Mouse (Mus musculus): ENCODE measurements around the gene Rin2.

Rin2 gene

DNA sequence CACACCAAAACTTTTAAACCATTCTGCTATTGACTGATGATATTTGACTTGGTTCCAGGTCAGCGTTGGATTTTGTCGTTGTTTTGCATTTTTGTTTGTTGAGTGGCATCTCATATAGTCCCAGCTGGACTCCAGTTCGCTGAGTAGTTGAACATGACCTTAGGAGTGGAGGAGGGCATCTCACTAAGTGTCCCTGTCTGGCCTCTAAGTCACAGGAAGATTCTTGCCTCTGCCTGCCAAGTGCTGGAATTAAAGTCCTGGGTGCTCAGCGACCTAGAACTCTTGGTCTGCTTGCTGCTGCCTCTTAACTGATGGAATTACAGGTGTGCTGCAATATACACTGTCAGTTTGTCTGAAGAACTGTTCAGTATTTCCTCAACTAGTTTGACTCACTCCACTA lies 154.2 kb downstream of the Rin2 start:
- DNase-seq (ENCODE audit: low spot score): no peak

- DNase-seq (ENCODE audit: low spot score): no peak
Measured at GRCm38 (mm10) chr2:145830417-145830816, 155.4 kb downstream of the Rin2 start.

DNA sequence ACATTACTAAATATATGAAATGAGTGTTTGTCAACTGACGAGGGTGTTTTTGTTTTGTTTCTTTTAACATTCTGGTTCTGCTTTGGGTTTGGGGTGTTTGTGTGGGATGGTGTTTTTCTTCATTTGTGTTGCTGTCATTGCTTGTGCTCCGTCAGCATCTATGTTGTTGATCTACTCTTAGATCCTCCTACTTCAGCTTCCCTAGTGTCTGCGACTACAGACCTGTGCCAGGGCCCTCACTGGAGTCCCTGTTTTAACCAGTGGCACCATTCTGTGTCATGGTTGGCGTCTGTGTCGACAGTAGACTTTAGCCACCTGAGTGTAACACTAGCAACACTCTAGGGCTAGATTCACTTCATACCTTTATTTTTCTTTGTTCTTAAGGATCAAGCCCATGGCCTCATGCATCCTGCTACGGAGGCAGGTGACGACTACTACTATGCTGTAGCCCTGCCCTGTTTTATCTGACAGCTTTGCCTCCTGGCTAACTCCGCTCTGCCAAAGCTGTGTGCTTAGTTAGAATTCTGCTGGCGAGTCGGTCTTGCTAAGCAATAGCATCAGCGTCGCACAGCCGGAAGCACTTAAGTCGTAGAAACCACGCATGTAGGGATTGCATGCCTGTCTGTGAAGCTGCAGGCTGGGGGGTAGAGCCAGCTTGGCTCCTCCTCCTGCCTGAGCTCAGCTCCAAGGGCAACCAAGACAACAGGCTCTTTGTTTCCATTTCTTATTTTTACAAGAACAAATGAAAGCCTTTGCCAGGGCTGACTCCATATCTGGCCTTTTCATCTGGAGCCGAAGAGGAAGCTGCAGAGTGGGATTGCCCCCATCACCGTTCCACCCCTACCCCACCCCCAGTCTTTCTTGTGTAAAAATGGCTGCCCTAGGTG lies 157.2 kb downstream of the Rin2 start:
- DNase-seq (ENCODE audit: low spot score): peak; percentile 42

GRCm38 (mm10) chr2:145832836-145833221 lies 157.8 kb downstream of the Rin2 start:
- DNase-seq (ENCODE audit: low spot score): no peak

DNA sequence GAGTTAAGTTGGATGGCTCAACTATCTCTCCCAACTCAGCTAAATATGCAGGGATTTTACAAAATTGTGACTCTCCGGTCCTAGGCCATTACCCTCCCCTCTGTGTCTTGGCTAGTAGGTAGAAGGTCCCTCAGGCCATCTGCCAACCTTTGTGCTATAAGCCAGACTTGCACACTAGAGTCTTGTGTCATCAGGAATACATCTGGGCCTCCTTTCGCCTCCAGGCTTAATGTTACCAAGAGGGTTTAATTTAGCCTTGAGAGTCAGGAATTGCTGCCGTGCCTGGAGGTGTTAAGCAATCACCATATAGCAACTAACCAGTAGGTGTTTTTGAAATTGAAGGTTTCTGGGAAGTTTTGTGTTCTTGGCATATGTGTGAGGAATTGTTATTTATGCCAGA lies 158.3 kb downstream of the Rin2 start:
- DNase-seq (ENCODE audit: low spot score): no peak

DNA sequence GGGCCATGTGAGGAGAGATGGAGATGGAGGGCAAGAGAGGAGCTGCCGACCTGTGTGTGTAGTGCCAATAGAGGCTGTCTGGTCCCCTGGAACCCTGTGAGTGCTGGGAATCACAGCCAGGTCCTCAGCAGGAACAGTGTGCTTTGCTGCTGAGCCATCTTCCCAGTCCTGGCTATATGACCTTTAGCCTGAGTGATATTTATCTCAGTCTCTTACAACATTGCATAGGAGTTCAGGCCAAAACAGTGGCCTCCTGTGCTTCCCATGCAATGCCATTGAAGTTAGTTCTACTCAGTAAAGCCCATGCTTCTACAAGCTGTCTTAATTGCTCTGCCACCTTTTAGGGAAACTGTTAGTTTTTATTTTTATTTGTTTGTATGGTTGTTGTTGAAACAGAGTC lies 160.9 kb downstream of the Rin2 start:
- DNase-seq (ENCODE audit: low spot score): no peak

- no peak for DNase-seq (ENCODE audit: low spot score)
Measured at GRCm38 (mm10) chr2:145838675-145839074, 163.7 kb downstream of the Rin2 start.

DNA sequence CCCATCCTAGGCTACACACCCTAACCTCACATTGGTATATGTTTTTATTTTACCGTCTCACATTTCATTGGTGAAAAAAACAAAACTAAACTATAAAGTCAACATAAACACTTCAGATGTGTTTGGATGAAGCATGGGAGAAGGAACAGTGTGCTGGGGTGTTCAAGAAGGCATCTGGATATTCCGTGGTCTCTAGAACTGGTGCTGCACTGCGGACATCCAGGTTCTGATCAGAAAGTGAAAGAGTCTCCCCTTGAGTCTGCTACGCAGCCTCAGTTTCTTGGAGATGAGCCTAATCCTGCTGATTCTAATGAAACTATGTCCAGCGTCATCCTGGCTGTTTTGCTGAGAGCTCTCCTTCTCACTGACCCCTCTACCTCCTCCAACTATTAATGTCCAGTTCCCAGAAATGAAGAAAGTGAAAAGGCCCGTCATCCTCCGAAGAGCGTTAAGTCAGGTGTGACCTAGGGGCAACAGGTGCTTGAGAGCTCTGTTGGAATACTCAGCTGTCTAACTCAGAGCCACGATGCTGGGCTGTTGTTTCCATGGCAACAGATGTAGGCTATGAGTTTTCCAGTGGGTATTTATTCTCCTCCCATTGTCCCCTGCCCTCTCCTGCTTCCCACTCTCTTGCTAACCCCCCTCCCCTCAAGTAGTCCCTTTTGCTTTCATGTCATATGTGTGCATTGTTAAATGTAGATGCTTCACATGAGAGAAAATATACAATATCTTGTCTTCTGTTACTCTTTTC lies 164.7 kb downstream of the Rin2 start:
- DNase-seq (ENCODE audit: low spot score): no peak

GRCm38 (mm10) chr2:145840320-145840719 lies 165.3 kb downstream of the Rin2 start:
- no peak for DNase-seq (ENCODE audit: low spot score)

DNA sequence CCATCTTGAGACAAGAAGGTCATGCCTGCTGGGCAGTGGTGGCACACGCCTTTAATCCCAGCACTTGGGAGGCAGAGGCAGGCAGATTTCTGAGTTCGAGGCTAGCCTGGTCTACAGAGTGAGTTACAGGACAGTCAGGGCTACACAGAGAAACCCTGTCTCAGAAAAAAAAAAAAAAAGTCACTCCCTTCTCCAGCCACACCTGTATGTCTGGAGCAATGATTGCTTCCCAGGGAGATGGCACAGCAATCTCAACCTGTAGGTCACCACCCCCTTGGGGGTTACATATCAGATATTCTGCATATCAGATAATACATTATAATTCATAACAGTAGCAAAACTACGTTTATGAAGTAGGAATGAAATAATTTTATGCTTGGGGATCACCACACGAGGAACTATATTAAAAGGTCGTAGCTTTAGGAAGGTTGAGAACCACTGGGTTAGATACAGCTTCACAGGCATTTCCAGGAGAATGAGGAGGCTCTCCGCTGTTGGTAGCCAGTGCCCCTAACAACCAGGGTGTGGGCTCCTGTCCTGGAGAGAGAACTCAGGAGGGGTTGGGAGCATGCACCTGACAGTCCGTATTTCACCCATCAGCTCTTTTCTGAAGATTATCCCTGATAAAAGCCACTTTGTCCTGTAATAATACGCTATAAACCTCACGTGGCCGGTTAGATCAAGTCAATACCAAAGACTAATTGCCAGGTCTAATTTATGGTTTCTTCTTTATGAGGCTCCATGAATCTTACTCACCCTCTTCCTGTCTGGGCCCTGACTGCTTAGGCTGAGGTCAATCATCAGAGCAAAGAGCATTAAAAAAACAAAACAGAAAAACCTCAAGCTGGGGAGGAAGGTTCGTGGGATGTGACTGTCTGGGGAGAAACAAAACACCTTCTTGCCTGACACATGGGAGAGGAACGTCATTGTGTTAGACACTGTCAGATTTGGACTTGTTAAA lies 166.2 kb downstream of the Rin2 start:
- DNase-seq (ENCODE audit: low spot score): no peak

- no peak for DNase-seq (ENCODE audit: low spot score)
Measured at GRCm38 (mm10) chr2:145843322-145843721, 168.3 kb downstream of the Rin2 start.

DNA sequence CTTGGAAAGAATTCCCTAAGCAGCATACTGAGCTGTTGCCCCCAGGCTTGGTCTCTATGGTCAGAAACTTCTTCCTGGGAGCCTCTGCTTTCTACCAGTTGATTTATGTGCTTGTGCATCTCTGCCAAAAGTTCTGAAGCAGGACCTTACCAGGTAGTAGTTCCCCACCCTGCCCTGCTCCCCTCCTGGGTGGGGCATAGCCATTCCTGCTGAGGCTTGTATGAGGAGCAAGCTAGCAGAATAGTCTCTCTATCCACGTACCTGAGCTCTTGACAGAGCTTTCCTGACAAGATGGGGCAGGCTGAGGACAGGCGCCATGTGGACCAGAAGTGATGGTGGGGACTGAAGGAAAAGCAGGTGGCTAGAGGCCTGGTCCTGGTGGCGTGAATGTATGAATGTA lies 171.6 kb downstream of the Rin2 start:
- no peak for DNase-seq (ENCODE audit: low spot score)

DNA sequence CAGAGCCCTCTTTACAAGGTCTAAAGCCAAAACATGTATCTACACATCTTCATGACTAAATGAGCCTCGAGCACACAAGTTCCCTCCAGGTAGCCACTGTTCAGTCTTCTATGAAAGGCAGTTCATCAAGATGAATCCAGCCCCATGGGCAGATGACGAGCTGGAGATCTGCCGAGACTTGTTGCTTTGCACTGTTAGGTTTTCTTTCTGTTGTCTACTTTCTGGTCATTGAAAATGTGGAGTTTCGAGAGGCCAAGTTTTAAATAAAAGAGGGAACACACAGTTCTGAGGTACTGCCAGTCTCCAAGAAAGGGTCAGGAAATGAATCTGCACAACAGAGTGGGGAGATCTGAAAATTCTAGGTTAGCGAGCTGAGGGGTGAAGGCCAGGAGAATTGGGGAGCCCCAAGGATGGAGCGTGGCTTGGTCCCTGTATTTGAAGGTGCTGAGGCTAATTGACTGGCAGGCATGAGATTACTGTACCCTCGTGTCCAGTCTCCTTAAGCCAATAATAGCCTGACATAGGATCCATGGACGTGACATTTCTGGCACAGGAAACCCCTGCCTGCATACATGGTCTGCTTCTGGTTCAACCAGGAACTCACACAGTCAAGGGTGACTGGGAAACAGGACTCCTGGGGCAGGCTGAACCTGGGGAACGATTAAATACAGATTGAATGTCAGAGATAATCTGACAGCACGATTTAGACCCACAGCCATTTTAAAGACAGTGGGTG lies 174.3 kb downstream of the Rin2 start:
- DNase-seq (ENCODE audit: low spot score): no peak

DNA sequence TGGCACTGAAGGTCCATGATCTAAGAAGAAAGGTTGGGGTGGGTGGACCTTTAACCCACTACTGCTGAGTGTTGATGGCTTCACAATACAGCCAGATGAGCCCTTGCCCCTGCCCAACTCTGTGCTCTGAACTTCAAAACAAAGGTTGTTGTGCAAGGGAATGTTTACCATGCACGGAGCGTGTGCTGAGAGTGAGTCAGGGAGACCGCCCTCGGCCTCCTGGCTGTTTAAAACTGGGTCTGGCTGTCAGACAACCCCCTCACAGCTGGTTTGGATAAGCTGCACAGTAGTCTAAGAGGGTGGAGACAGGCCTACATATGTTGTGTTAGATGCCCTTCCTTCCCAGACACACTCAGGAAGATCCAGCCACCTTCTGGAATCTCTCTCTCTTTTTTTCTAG lies 175.8 kb downstream of the Rin2 start:
- DNase-seq (ENCODE audit: low spot score): no peak

DNA sequence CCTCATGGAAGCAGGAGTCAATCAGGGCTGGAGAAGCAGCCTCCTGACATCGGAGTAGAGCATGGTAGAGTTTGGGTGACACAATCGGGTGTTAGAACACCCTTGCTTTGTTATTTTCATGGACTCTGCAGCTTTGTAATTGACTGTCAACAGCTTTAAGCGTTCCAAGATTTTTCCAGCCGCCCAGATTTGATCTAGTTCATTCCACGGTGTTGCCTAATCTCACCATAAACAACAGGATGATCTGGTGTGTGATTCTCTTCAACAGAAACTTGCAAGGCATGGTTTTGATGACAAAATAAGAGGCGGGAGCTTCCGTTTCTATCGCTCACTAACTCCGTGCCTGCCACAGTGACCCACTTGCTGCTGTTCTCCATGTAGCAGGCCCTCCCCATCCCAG lies 180.8 kb downstream of the Rin2 start:
- no peak for DNase-seq (ENCODE audit: low spot score)

DNA sequence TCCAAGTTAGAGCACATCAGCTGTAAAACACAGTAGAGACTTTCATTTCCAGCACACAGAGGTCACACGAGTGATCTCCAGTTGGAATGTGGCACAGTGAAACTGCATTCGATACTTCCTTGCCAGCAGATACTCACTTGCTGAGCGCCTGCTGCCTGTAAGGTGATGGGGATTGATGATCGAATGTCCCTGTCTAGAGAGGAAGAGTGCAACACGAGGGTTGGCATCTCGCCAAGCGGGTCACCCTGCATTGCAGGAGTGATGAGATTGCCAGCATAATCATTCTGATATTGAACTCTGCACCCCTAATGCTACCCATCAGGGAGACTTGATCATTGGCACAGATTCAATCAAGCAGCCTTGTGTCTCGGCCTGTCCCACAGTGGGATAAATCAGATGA lies 182.8 kb downstream of the Rin2 start:
- no peak for DNase-seq (ENCODE audit: low spot score)

DNA sequence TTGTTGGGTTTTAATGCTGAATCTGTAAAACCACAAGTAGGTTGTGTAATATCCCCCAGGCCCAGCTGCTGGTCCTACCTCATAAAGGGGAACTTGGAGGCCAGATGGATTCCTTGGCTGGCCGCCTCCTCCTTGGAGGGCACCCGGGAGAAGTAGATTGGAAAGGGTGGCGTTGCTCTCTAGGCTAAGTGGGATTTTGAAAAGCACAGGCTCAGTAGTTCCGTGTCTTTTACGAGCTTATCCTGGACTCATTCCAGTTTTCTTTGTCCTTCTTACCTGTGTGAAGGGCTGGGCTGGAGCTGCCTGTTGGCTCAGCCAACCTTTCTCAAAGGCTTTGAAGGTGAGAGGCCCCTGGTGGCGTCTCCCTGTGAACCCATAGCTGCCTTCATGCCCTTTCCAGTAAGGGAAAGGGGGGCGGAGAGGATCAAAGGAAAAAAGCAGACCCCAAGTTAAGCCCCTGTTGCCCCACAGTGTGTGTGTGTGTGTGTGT lies 184.5 kb downstream of the Rin2 start:
- DNase-seq (ENCODE audit: low spot score): no peak

GRCm38 (mm10) chr2:145859932-145860801 lies 185.2 kb downstream of the Rin2 start:
- DNase-seq (ENCODE audit: low spot score): peak; percentile 83

DNA sequence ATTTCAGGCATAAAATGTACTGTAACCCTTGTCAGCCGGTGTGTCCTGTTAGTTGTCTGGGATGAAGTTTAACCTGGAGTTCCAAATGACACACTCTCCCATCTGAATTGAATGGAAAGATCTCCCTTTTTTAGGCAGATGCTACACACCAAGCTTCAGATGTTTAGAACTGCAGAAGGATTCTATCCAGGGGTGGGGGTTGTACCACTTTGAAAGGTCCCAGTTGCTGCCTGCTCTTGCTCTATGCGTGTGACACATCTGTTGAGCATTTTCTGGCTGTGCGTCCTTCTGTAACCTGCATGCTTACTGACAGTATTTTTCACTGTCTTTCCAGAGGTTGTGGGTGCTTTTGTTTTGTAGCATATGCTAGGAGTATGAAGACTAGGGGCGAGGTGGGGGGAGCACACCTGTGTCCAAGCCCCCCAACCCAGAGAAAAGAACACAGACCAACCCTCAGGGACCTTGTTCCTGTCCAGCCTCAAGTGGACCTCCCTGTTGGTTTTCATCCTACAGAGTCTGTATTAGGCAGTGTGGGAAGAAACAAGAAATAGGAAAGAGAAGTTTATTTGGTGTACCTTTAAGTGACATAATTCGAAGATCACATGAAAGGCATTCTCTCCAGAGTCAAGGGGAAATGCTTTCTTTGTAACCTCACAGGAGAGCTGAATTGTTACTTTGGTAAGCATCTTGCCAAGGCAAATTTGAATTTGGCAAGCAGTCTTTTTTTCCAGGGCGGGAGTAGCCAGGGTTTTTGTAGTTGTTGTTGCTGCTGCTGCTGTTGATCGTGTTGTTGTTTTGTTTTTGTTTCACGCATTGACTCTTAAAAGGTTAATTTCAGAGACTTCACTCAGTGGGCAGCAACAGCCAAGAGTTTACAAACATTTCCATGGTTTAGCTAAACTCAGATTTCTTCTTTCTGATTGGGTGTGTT lies 186.4 kb downstream of the Rin2 start:
- no peak for DNase-seq (ENCODE audit: low spot score)
